ENCODE assay signal across 21 mouse cellular contexts in the genomic region with DNA sequence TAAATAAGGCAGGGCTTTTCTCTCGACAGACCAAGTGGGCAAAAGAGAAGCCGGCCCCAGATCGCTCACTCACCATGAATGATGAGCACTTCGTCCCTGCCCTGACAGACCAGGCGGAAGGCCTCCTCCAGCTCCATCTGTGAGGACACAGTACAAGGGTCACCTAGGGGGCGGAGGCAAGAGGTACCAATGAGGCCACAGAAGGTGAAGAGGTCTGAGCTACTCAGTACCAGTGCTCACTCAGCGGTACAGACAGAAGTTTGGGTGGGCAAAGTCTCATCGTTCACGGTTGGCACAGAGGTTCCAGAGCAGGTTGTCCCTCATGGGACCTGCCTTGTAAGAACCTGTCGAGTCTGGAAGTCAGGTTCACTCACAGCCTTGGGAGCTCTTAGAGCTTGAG. TPM values are rescaled to one million over a fixed set of nuclear protein-coding genes. Genes with fewer than 3 reads are reported as not detected.
DNase-seq lines count a peak whose midpoint lies in the region; ATAC-seq and TF ChIP-seq lines count a peak whose summit lies in the region.
"Had no signal": no experiment of that assay in that cellular context is flagged by ENCODE, and none has a peak within 500 bp of the region (broad histone marks: within the 10 kb centered on the region; RNA-seq: fewer than 3 reads in every experiment).

No protein-coding gene starts in this region.

- H3K4me1 ChIP-seq in kidney, embryonic 16.5 days (ENCODE audit: insufficient read depth, low read length): 0 out of 2 replicates have a peak, but pooled peaks cover 5% of the 10 kb centered on the region
- no peaks in the 10 kb centered on the region for H3K4me1 ChIP-seq in stomach, postnatal 0 days (replicated peaks; ENCODE audit: control insufficient read depth, insufficient read depth)
- H3K4me1 ChIP-seq in cerebellum, adult 2 months (ENCODE audit: control insufficient read depth, insufficient read depth, low read length): no peaks in the 10 kb centered on the region
- H3K4me1 ChIP-seq in liver, postnatal 0 days (ENCODE audit: insufficient read depth): no peaks in the 10 kb centered on the region

- H3K27ac ChIP-seq in kidney, embryonic 16.5 days (ENCODE audit: low read length): no peak overlapping the region
- no peak overlapping the region for H3K27ac ChIP-seq in stomach, postnatal 0 days (replicated peaks)
- H3K27ac ChIP-seq in cerebellum, adult 2 months (ENCODE audit: insufficient read depth, low read length): no peak overlapping the region
- no peak overlapping the region for H3K27ac ChIP-seq in liver, postnatal 0 days (ENCODE audit: low read depth)
- H3K27ac ChIP-seq: embryonic facial prominence, embryonic 12.5 days; forebrain, embryonic 15.5 days; heart, embryonic 10.5 days had no signal

- DNase-seq in kidney, adult 18-20 months: peak; percentile 73
- peak; percentile 95 for DNase-seq in kidney, adult 9 months
- peak; percentile 83 to 94 for DNase-seq in kidney, postnatal 25 days
- no peak for DNase-seq in stomach, postnatal 0 days (ENCODE audit: low spot score)
- DNase-seq in cerebellum, adult 2 months: no peak
- no peak for DNase-seq in liver, postnatal 0 days
- DNase-seq: adrenal gland, postnatal 10 days; cerebellum, adult 11 months; cerebellum, adult 9-10 months; cerebellum, postnatal 25 days; gastrocnemius, postnatal 10 days; heart, adult 18-20 months; heart, postnatal 10 days; heart, postnatal 4 days had no signal

- no peak overlapping the region for H3K4me2 ChIP-seq in kidney, embryonic 16.5 days (replicated peaks; ENCODE audit: low read depth, low read length)
- no peak overlapping the region for H3K4me2 ChIP-seq in stomach, postnatal 0 days (replicated peaks; ENCODE audit: low read depth)
- H3K4me2 ChIP-seq in liver, postnatal 0 days (ENCODE audit: low read depth, low read length): no peak overlapping the region
- H3K4me2 ChIP-seq: embryonic facial prominence, embryonic 12.5 days; forebrain, embryonic 15.5 days had no signal

- no peaks in the 10 kb centered on the region for H3K36me3 ChIP-seq in kidney, embryonic 16.5 days (ENCODE audit: insufficient read depth, low read length)
- no peaks in the 10 kb centered on the region for H3K36me3 ChIP-seq in stomach, postnatal 0 days (ENCODE audit: control insufficient read depth, insufficient read depth, low read length)
- no peaks in the 10 kb centered on the region for H3K36me3 ChIP-seq in liver, postnatal 0 days (replicated peaks; ENCODE audit: insufficient read depth, low read length)
- H3K36me3 ChIP-seq: embryonic facial prominence, embryonic 12.5 days; forebrain, embryonic 15.5 days; heart, embryonic 10.5 days had no signal

- 87% methylated on average over 10 of the region's 10 CpGs for WGBS in kidney, embryonic 16.5 days
- whole genome bisulfite sequencing in stomach, postnatal 0 days: 81% methylated on average over 10 of the region's 10 CpGs
- 74% methylated on average over 10 of the region's 10 CpGs for WGBS in cerebellum, adult 2 months
- 77% methylated on average over 10 of the region's 10 CpGs for WGBS in liver, postnatal 0 days (ENCODE audit: insufficient replicate concordance)

- H3K27me3 ChIP-seq in kidney, embryonic 16.5 days (ENCODE audit: insufficient read depth, low read length): peaks cover 30% of the 10 kb centered on the region
- 0 out of 2 replicates have a peak, but pooled peaks cover 2% of the 10 kb centered on the region for H3K27me3 ChIP-seq in stomach, postnatal 0 days (ENCODE audit: control insufficient read depth, insufficient read depth, low read length)
- H3K27me3 ChIP-seq in cerebellum, adult 2 months (ENCODE audit: control insufficient read depth, insufficient read depth, low read length): no peaks in the 10 kb centered on the region
- H3K27me3 ChIP-seq in liver, postnatal 0 days (ENCODE audit: insufficient read depth, low read length): peaks cover 14% of the 10 kb centered on the region

- H3K9me3 ChIP-seq in kidney, embryonic 16.5 days (ENCODE audit: low read length): no peaks in the 10 kb centered on the region
- no peaks in the 10 kb centered on the region for H3K9me3 ChIP-seq in stomach, postnatal 0 days (ENCODE audit: control insufficient read depth, low read length)
- H3K9me3 ChIP-seq in liver, postnatal 0 days (ENCODE audit: low read length): no peaks in the 10 kb centered on the region
- H3K9me3 ChIP-seq: embryonic facial prominence, embryonic 12.5 days; forebrain, embryonic 15.5 days; heart, embryonic 10.5 days had no signal

- no peak for TF ChIP-seq POLR2A in cerebellum, adult 2 months (IDR thresholded peaks at IDR 0.05; ENCODE audit: borderline replicate concordance, insufficient read depth, low read length)

- no peak overlapping the region for H3K9ac ChIP-seq in kidney, embryonic 16.5 days (replicated peaks; ENCODE audit: low read length)
- no peak overlapping the region for H3K9ac ChIP-seq in stomach, postnatal 0 days (ENCODE audit: low read length)
- H3K9ac ChIP-seq in liver, postnatal 0 days (replicated peaks): no peak overlapping the region
- H3K9ac ChIP-seq: embryonic facial prominence, embryonic 12.5 days; forebrain, embryonic 15.5 days had no signal

- TF ChIP-seq EP300 in stomach, postnatal 0 days (optimal IDR thresholded peaks at IDR 0.05): no peak
- no peak for TF ChIP-seq EP300 in liver, postnatal 0 days (IDR thresholded peaks at IDR 0.05; ENCODE audit: low read depth)

- TF ChIP-seq CTCF in stomach, postnatal 0 days (IDR thresholded peaks at IDR 0.05; ENCODE audit: low read depth): no peak
- no peak for TF ChIP-seq CTCF in cerebellum, adult 2 months (IDR thresholded peaks at IDR 0.05; ENCODE audit: borderline replicate concordance, insufficient read depth, low read depth, low read length)
- TF ChIP-seq CTCF in liver, postnatal 0 days (IDR thresholded peaks at IDR 0.05; ENCODE audit: low read depth): no peak

- no peak overlapping the region for H3K4me3 ChIP-seq in kidney, embryonic 16.5 days (ENCODE audit: low read length)
- no peak overlapping the region for H3K4me3 ChIP-seq in stomach, postnatal 0 days (ENCODE audit: low read depth, low read length)
- H3K4me3 ChIP-seq in cerebellum, adult 2 months (replicated peaks; ENCODE audit: insufficient read depth, low read depth, low read length): no peak overlapping the region
- H3K4me3 ChIP-seq in liver, postnatal 0 days (ENCODE audit: low read depth, low read length): no peak overlapping the region
- H3K4me3 ChIP-seq: embryonic facial prominence, embryonic 12.5 days; forebrain, embryonic 15.5 days; heart, embryonic 10.5 days had no signal

- ATAC-seq in kidney, embryonic 16.5 days (ENCODE audit: low FRiP score, low TSS enrichment): no peak
- ATAC-seq in stomach, postnatal 0 days (ENCODE audit: low FRiP score, low TSS enrichment): no peak
- no peak for ATAC-seq in liver, postnatal 0 days
- ATAC-seq: forebrain, embryonic 15.5 days had no signal

RNA-seq across cellular contexts. Expression of gene Prkcz, which starts 4.8 kb away (rescaled TPM):
- 17.3 and 17.9 TPM in 2 replicates for polyA plus RNA-seq in kidney, embryonic 16.5 days (2015; fragmentation: Nextera tagmentation; extraction: Ambion mirVana)
- 11.3 and 13.3 TPM in 2 replicates for polyA plus RNA-seq in stomach, postnatal 0 days (2015; fragmentation: Nextera tagmentation; extraction: Ambion mirVana)
- 245 and 253 TPM in 2 replicates for polyA plus RNA-seq in cerebellum, adult 2 months (2012; rRNA removed)
- polyA plus RNA-seq in liver, postnatal 0 days (2015; fragmentation: Nextera tagmentation; extraction: Ambion mirVana): 3.0 TPM in 2 replicates

RNA-seq across cellular contexts. Expression of gene Gabrd, which starts 41.6 kb away (rescaled TPM):
- polyA plus RNA-seq in kidney, embryonic 16.5 days (2015; fragmentation: Nextera tagmentation; extraction: Ambion mirVana): 0.07 TPM in 1 of 2 replicates, not detected in the other
- 0.05 TPM in 1 of 2 replicates, not detected in the other for polyA plus RNA-seq in stomach, postnatal 0 days (2015; fragmentation: Nextera tagmentation; extraction: Ambion mirVana)
- 243 and 290 TPM in 2 replicates for polyA plus RNA-seq in cerebellum, adult 2 months (2012; rRNA removed)
- 0.07 TPM in 1 of 2 replicates, not detected in the other for polyA plus RNA-seq in liver, postnatal 0 days (2015; fragmentation: Nextera tagmentation; extraction: Ambion mirVana)
- polyA plus RNA-seq: C2C12; embryonic facial prominence, embryonic 12.5 days; forebrain, embryonic 11.5 days; heart, embryonic 10.5 days; heart, embryonic 14.5 days had no signal

RNA-seq across cellular contexts. Expression of gene Cfap74, which starts 52.6 kb away (rescaled TPM):
- polyA plus RNA-seq in kidney, embryonic 16.5 days (2015; fragmentation: Nextera tagmentation; extraction: Ambion mirVana): 1.5 and 1.8 TPM in 2 replicates
- polyA plus RNA-seq in stomach, postnatal 0 days (2015; fragmentation: Nextera tagmentation; extraction: Ambion mirVana): 0.34 and 0.79 TPM in 2 replicates
- polyA plus RNA-seq in cerebellum, adult 2 months (2012; rRNA removed): 18.7 and 22.0 TPM in 2 replicates
- polyA plus RNA-seq in liver, postnatal 0 days (2015; fragmentation: Nextera tagmentation; extraction: Ambion mirVana): 0.07 TPM in 1 of 2 replicates, not detected in the other

Comparison
In these comparisons a context has a peak if more than half of its experiments do, and no peak if none do; other contexts are left out.
1. DNase-seq: peak in kidney, adult 18-20 months (single experiment), kidney, adult 9 months (single experiment) and kidney, postnatal 25 days (2 of 2); none in stomach, postnatal 0 days (single experiment), cerebellum, adult 2 months (0 of 2) and liver, postnatal 0 days (single experiment).
2. RNA of gene Prkcz, which starts 4.8 kb away (polyA plus RNA-seq): 245 to 253 TPM in cerebellum, adult 2 months; 17.3 to 17.9 TPM in kidney, embryonic 16.5 days, 11.3 to 13.3 TPM in stomach, postnatal 0 days and 3.0 TPM in liver, postnatal 0 days; every median in the first group is over 10 times any median in the second.
3. RNA of gene Gabrd, which starts 41.6 kb away (polyA plus RNA-seq): 243 to 290 TPM in cerebellum, adult 2 months; 0.07 TPM in kidney, embryonic 16.5 days, 0.07 TPM in liver, postnatal 0 days and 0.05 TPM in stomach, postnatal 0 days; every median in the first group is over 100 times any median in the second.